Mouse (Mus musculus) heart, embryonic 10.5 days (tissue): ENCODE data around the gene Gm44965. TPM values are rescaled to one million over a fixed set of nuclear protein-coding genes. Genes with fewer than 3 reads are reported as not detected.

ENCODE experiments used
- DNase-seq: peaks from one replicate; pipeline ENCODE4 v3.0.0-alpha.2; 2017; ENCODE audit warnings: low spot score
- H3K27ac ChIP-seq: fragments of 300-500 bp; sonication (generic); 2 replicates; pipeline ENCODE4 v1.5.1; 2016; ENCODE audit warnings: mild to moderate bottlenecking
- H3K27me3 ChIP-seq: fragments of 300-500 bp; sonication (generic); 2 replicates; pipeline ENCODE4 v1.6.1; 2016; ENCODE audit warnings: mild to moderate bottlenecking; ENCODE audit not compliant: poor library complexity, insufficient read depth, severe bottlenecking
- H3K36me3 ChIP-seq: fragments of 300-500 bp; sonication (generic); 2 replicates; pipeline ENCODE4 v1.6.1; 2016; ENCODE audit warnings: mild to moderate bottlenecking, moderate library complexity
- H3K4me1 ChIP-seq: fragments of 300-500 bp; sonication (generic); 2 replicates; pipeline ENCODE4 v1.6.1; 2016; ENCODE audit warnings: mild to moderate bottlenecking
- H3K4me3 ChIP-seq: fragments of 300-500 bp; sonication (generic); 2 replicates; pipeline ENCODE4 v1.5.1; 2016; ENCODE audit warnings: mild to moderate bottlenecking, moderate library complexity
- H3K9me3 ChIP-seq: fragments of 300-500 bp; sonication (generic); 2 replicates; pipeline ENCODE4 v1.6.1; 2016; ENCODE audit warnings: mild to moderate bottlenecking, moderate library complexity
- WGBS: fragments of 180-500 bp; shearing (Covaris S2); methylation state at CpG from one replicate; pipeline ENCODE4 v1.1.7; 2016; 5-methylcytosine and 5-hydroxymethylcytosine counted together
- polyA plus RNA-seq: library from polyadenylated mRNA; unstranded; fragments of >200 nt; fragmentation: Nextera tagmentation; extraction: Ambion mirVana; gene quantifications from 2 replicates; pipeline ENCODE4 v1.2.1, GENCODE M21; 2016

Gene Gm44965
- polyA plus RNA-seq, 1 experiment from 2014 or later, result 0.49 TPM

- 64% methylated on average over 5 of the region's 5 CpGs for WGBS
- H3K4me3 ChIP-seq, result no peak overlapping the region
- no peak overlapping the region for H3K27ac ChIP-seq
- H3K36me3 ChIP-seq, result peaks cover 26% of the 10 kb centered on the region
- H3K9me3 ChIP-seq, result no peaks in the 10 kb centered on the region; the same call in 1 of the 2 replicates
- no peak for DNase-seq
- H3K4me1 ChIP-seq, result peaks cover 21% of the 10 kb centered on the region
- no peaks in the 10 kb centered on the region for H3K27me3 ChIP-seq
These were observed 27.4 kb upstream of the Gm44965 start for GRCm38 (mm10) chr6:48566312-48566711.

- no peaks in the 10 kb centered on the region; the same call in 1 of the 2 replicates for H3K9me3 ChIP-seq
- H3K4me3 ChIP-seq, result no peak overlapping the region
- peak overlapping the region; percentile 75 for H3K27ac ChIP-seq
- no peak for DNase-seq
- H3K4me1 ChIP-seq, result peaks cover 36% of the 10 kb centered on the region
- H3K36me3 ChIP-seq, result peaks cover 22% of the 10 kb centered on the region
- no peaks in the 10 kb centered on the region for H3K27me3 ChIP-seq
- 73% methylated on average over 21 of the region's 21 CpGs for WGBS
These were observed 25.4 kb upstream of the Gm44965 start for GRCm38 (mm10) chr6:48568036-48568984.

- no peaks in the 10 kb centered on the region; the same call in 1 of the 2 replicates for H3K9me3 ChIP-seq
- H3K4me1 ChIP-seq, result peaks cover 43% of the 10 kb centered on the region
- peak overlapping the region; percentile 75; the same call in 1 of the 2 replicates for H3K27ac ChIP-seq
- no peak overlapping the region for H3K4me3 ChIP-seq
- no peaks in the 10 kb centered on the region for H3K27me3 ChIP-seq
- H3K36me3 ChIP-seq, result peaks cover 16% of the 10 kb centered on the region
- DNase-seq, result no peak
- 74% methylated on average over 8 of the region's 8 CpGs for WGBS
These were observed 24.5 kb upstream of the Gm44965 start for GRCm38 (mm10) chr6:48569065-48569807.

- Histone ChIP-seq H3K36me3 (peaks cover 6% of the 10 kb centered on the region; the same call in 1 of the 2 replicates), H3K9me3 (no peaks in the 10 kb centered on the region; the same call in 1 of the 2 replicates), H3K27me3 (no peaks in the 10 kb centered on the region), H3K4me1 (peaks cover 45% of the 10 kb centered on the region), H3K27ac (peak overlapping the region; percentile 62), H3K4me3 (no peak overlapping the region; the same call in 1 of the 2 replicates)
- 92% methylated on average over 5 of the region's 5 CpGs for WGBS
- DNase-seq, result no peak
These were observed 21.7 kb upstream of the Gm44965 start for GRCm38 (mm10) chr6:48572014-48572413.

- WGBS, result 26% methylated on average over 6 of the region's 6 CpGs
- peaks cover 6% of the 10 kb centered on the region; the same call in 1 of the 2 replicates for H3K36me3 ChIP-seq
These were observed 21.1 kb upstream of the Gm44965 start, which contains the start of gene Rarres2 for GRCm38 (mm10) chr6:48572572-48573061. Gene Rarres2, minus strand, starts transcription at chr6:48572789.

GRCm38 (mm10) chr6:48573280-48573679 is 20.5 kb upstream of the Gm44965 start:
- Histone ChIP-seq H3K4me1 (peaks cover 46% of the 10 kb centered on the region), H3K27me3 (no peaks in the 10 kb centered on the region), H3K9me3 (no peaks in the 10 kb centered on the region; the same call in 1 of the 2 replicates), H3K4me3 (no peak overlapping the region), H3K36me3 (peaks cover 6% of the 10 kb centered on the region; the same call in 1 of the 2 replicates), H3K27ac (peak overlapping the region; percentile 62)
- 15% methylated on average over 10 of the region's 10 CpGs for WGBS
- DNase-seq, result peak; percentile 87

More at GRCm38 (mm10) chr6:48572572-48573061, 21.1 kb upstream of the Gm44965 start, which contains the start of gene Rarres2:
- peaks cover 45% of the 10 kb centered on the region for H3K4me1 ChIP-seq
- DNase-seq, result no peak
- H3K9me3 ChIP-seq, result no peaks in the 10 kb centered on the region; the same call in 1 of the 2 replicates
- H3K27me3 ChIP-seq, result no peaks in the 10 kb centered on the region
- H3K27ac ChIP-seq, result peak within 1 kb of the TSS; percentile 62
- no peak within 1 kb of the TSS; the same call in 1 of the 2 replicates for H3K4me3 ChIP-seq

- no peaks in the 10 kb centered on the region for H3K27me3 ChIP-seq
- peaks cover 6% of the 10 kb centered on the region; the same call in 1 of the 2 replicates for H3K36me3 ChIP-seq
- no peaks in the 10 kb centered on the region; the same call in 1 of the 2 replicates for H3K9me3 ChIP-seq
- peaks cover 41% of the 10 kb centered on the region for H3K4me1 ChIP-seq
- DNase-seq, result no peak
- WGBS, result 57% methylated on average over 3 of the region's 3 CpGs
- peak overlapping the region; percentile 64 for H3K27ac ChIP-seq
- H3K4me3 ChIP-seq, result no peak overlapping the region
These were observed 19.8 kb upstream of the Gm44965 start for GRCm38 (mm10) chr6:48573981-48574380.

- no peaks in the 10 kb centered on the region for H3K27me3 ChIP-seq
- H3K4me1 ChIP-seq, result peaks cover 41% of the 10 kb centered on the region
- H3K4me3 ChIP-seq, result no peak overlapping the region
- H3K9me3 ChIP-seq, result no peaks in the 10 kb centered on the region
- H3K36me3 ChIP-seq, result no peaks in the 10 kb centered on the region
- H3K27ac ChIP-seq, result peak overlapping the region; percentile 73; the same call in 1 of the 2 replicates
- no peak for DNase-seq
- 57% methylated on average over 5 of the region's 5 CpGs for WGBS
These were observed 15.0 kb upstream of the Gm44965 start for GRCm38 (mm10) chr6:48578736-48579135.

GRCm38 (mm10) chr6:48579215-48579648 is 14.5 kb upstream of the Gm44965 start:
- no peak for DNase-seq
- Histone ChIP-seq H3K27ac (peak overlapping the region; percentile 73; the same call in 1 of the 2 replicates), H3K4me1 (peaks cover 36% of the 10 kb centered on the region), H3K36me3 (no peaks in the 10 kb centered on the region), H3K4me3 (0 out of 2 replicates have a peak overlapping the region, but pooled peaks have one; percentile 8), H3K27me3 (no peaks in the 10 kb centered on the region), H3K9me3 (no peaks in the 10 kb centered on the region)
- WGBS, result 13% methylated on average over 5 of the region's 5 CpGs

- H3K27ac ChIP-seq, result peak overlapping the region; percentile 84
These were observed 12.5 kb upstream of the Gm44965 start for GRCm38 (mm10) chr6:48581257-48581656.

GRCm38 (mm10) chr6:48582037-48582436 is 11.7 kb upstream of the Gm44965 start:
- no peak for DNase-seq
- H3K27ac ChIP-seq, result peak overlapping the region; percentile 56; the same call in 1 of the 2 replicates
- WGBS, result 66% methylated on average over 3 of the region's 3 CpGs

More at GRCm38 (mm10) chr6:48581257-48581656, 12.5 kb upstream of the Gm44965 start:
- H3K27me3 ChIP-seq, result no peaks in the 10 kb centered on the region
- no peak for DNase-seq
- H3K4me1 ChIP-seq, result peaks cover 29% of the 10 kb centered on the region
- 13% methylated on average over 3 of the region's 3 CpGs for WGBS
- no peaks in the 10 kb centered on the region for H3K9me3 ChIP-seq
- H3K4me3 ChIP-seq, result no peak overlapping the region
- H3K36me3 ChIP-seq, result no peaks in the 10 kb centered on the region

GRCm38 (mm10) chr6:48589194-48589750 is 4.5 kb upstream of the Gm44965 start, which contains the start of gene Gm45021:
Gene Gm45021, plus strand, starts transcription at chr6:48589610.
- Histone ChIP-seq H3K4me3 (peak within 1 kb of the TSS; percentile 24), H3K36me3 (no peaks in the 10 kb centered on the region), H3K9me3 (no peaks in the 10 kb centered on the region), H3K4me1 (peaks cover 21% of the 10 kb centered on the region), H3K27ac (peak within 1 kb of the TSS; percentile 83), H3K27me3 (no peaks in the 10 kb centered on the region)
- DNase-seq, result no peak
- 30% methylated on average over 6 of the region's 6 CpGs for WGBS

More at GRCm38 (mm10) chr6:48582037-48582436, 11.7 kb upstream of the Gm44965 start:
- no peak overlapping the region for H3K4me3 ChIP-seq
- no peaks in the 10 kb centered on the region for H3K36me3 ChIP-seq
- H3K4me1 ChIP-seq, result peaks cover 29% of the 10 kb centered on the region
- H3K27me3 ChIP-seq, result no peaks in the 10 kb centered on the region
- H3K9me3 ChIP-seq, result no peaks in the 10 kb centered on the region
